Mouse (Mus musculus) MEL (cell line): Measurements from ENCODE around the gene Aif1l. TPM values are rescaled to one million over a fixed set of nuclear protein-coding genes. Genes with fewer than 3 reads are reported as not detected.
"Not testable (repeated sequence)": the region's sequence is repeated elsewhere in the genome, so short reads cannot be mapped to it uniquely, and the experiment has no call there.

ENCODE experiments used
- DNase-seq: peaks from one replicate; pipeline ENCODE4 v3.0.0; 2011; ENCODE audit warnings: low read depth, low spot score
- H3K27ac ChIP-seq: 2 replicates; pipeline ENCODE4 v1.5.1; 2012; ENCODE audit warnings: low read depth, mild to moderate bottlenecking, control low read depth, low read length, moderate library complexity; ENCODE audit not compliant: control insufficient read depth
- H3K27me3 ChIP-seq, 2 experiments: fragments of 150-350 bp in 1 of 2; sonication (generic) in 1 of 2; 2 replicates each; pipeline ENCODE4 v1.6.1; 2012; ENCODE audit warnings: low read length in 2 of 2, mild to moderate bottlenecking in 2 of 2, improper control_type of control experiment in 1 of 2, moderate library complexity in 1 of 2; ENCODE audit not compliant: insufficient read depth in 2 of 2, control insufficient read depth in 1 of 2
- H3K36me3 ChIP-seq, 2 experiments: 2 replicates each; pipeline ENCODE4 v1.6.1; 2012 to 2014; ENCODE audit warnings: low read length in 2 of 2, improper control_type of control experiment in 1 of 2, inconsistent platforms in 1 of 2, mild to moderate bottlenecking in 1 of 2; ENCODE audit not compliant: insufficient read depth in 2 of 2, control insufficient read depth in 1 of 2
- H3K4me1 ChIP-seq, 2 experiments: fragments of 150-350 bp in 1 of 2; sonication (generic) in 1 of 2; 2 replicates each; pipeline ENCODE4 v1.6.1; 2012; ENCODE audit warnings: low read length in 2 of 2, improper control_type of control experiment in 1 of 2, mild to moderate bottlenecking in 1 of 2; ENCODE audit not compliant: insufficient read depth in 2 of 2, control insufficient read depth in 1 of 2
- H3K4me3 ChIP-seq, 2 experiments: fragments of 150-350 bp in 1 of 2; sonication (generic) in 1 of 2; 2 replicates each; pipeline ENCODE4 v1.5.1; 2012; ENCODE audit warnings: low read depth in 2 of 2, low read length in 2 of 2, mild to moderate bottlenecking in 2 of 2, moderate library complexity in 2 of 2, control low read depth in 1 of 2, improper control_type of control experiment in 1 of 2; ENCODE audit not compliant: control insufficient read depth in 1 of 2, insufficient read depth in 1 of 2
- H3K79me2 ChIP-seq: 2 replicates; pipeline ENCODE4 v1.6.1; 2012; ENCODE audit warnings: mild to moderate bottlenecking, low read length, moderate library complexity; ENCODE audit not compliant: control insufficient read depth, poor library complexity, insufficient read depth
- H3K9ac ChIP-seq: 2 replicates; pipeline ENCODE4 v1.6.1; 2012; ENCODE audit warnings: low read depth, mild to moderate bottlenecking, control low read depth, low read length, moderate library complexity; ENCODE audit not compliant: control insufficient read depth, poor library complexity, severe bottlenecking
- H3K9me3 ChIP-seq: fragments of 150-350 bp; sonication (generic); replicated peaks from 2 replicates; pipeline ENCODE4 v1.6.1; 2012; ENCODE audit warnings: mild to moderate bottlenecking, low read length, improper control_type of control experiment, moderate library complexity; ENCODE audit not compliant: insufficient read depth
- CTCF ChIP-seq, 3 experiments: IDR thresholded peaks in 2 of 3; conservative IDR thresholded peaks in 1 of 3; 2 replicates each; pipeline ENCODE4 v1.5.1; 2011 to 2012; ENCODE audit warnings: low read length in 3 of 3, low read depth in 2 of 3, mild to moderate bottlenecking in 2 of 3, improper control_type of control experiment in 1 of 3, inconsistent platforms in 1 of 3, mixed read lengths in 1 of 3, moderate library complexity in 1 of 3; ENCODE audit not compliant: control insufficient read depth in 1 of 3, insufficient read depth in 1 of 3, poor library complexity in 1 of 3, severe bottlenecking in 1 of 3
- E2F4 ChIP-seq: IDR thresholded peaks from 2 replicates; pipeline ENCODE4 v1.6.1; 2011; ENCODE audit warnings: low read depth, low read length, improper control_type of control experiment, borderline replicate concordance
- EP300 ChIP-seq, 2 experiments: IDR thresholded peaks; 2 replicates each; pipeline ENCODE4 v1.6.1; 2011; ENCODE audit warnings: improper control_type of control experiment in 2 of 2, low read length in 2 of 2, low read depth in 1 of 2, mild to moderate bottlenecking in 1 of 2
- GABPA ChIP-seq: IDR thresholded peaks from 2 replicates; pipeline ENCODE4 v1.6.1; 2012; ENCODE audit warnings: low read depth, mild to moderate bottlenecking, inconsistent platforms, low read length, improper control_type of control experiment, moderate library complexity
- GATA1 ChIP-seq: IDR thresholded peaks from 2 replicates; pipeline ENCODE4 v1.6.1; 2011; ENCODE audit warnings: low read depth, low read length, improper control_type of control experiment
- JUND ChIP-seq: IDR thresholded peaks from 2 replicates; pipeline ENCODE4 v1.6.1; 2011; ENCODE audit warnings: low read depth, mild to moderate bottlenecking, improper control_type of control experiment, low read length
- KAT2A ChIP-seq: conservative IDR thresholded peaks from 2 replicates; pipeline ENCODE4 v1.6.1; 2012; ENCODE audit warnings: low read depth, low read length, improper control_type of control experiment, inconsistent platforms
- MXI1 ChIP-seq: IDR thresholded peaks from 2 replicates; pipeline ENCODE4 v1.6.1; 2011; ENCODE audit warnings: mild to moderate bottlenecking, low read depth, low read length, improper control_type of control experiment
- MYB ChIP-seq: IDR thresholded peaks from 2 replicates; pipeline ENCODE4 v1.6.1; 2011; ENCODE audit warnings: mild to moderate bottlenecking, low read depth, low read length, improper control_type of control experiment
- MYC ChIP-seq: IDR thresholded peaks from 2 replicates; pipeline ENCODE4 v1.6.1; 2011; ENCODE audit warnings: low read depth, mild to moderate bottlenecking, low read length, improper control_type of control experiment, moderate library complexity
- NELFE ChIP-seq: IDR thresholded peaks from 2 replicates; pipeline ENCODE4 v1.6.1; 2011; ENCODE audit warnings: low read depth, low read length, improper control_type of control experiment
- NRF1 ChIP-seq: IDR thresholded peaks from 2 replicates; pipeline ENCODE4 v1.6.1; 2014; ENCODE audit warnings: low read depth, mild to moderate bottlenecking, inconsistent platforms, low read length, improper control_type of control experiment, moderate library complexity; ENCODE audit not compliant: poor library complexity, insufficient read depth, severe bottlenecking
- POLR2A ChIP-seq, 2 experiments: IDR thresholded peaks; 2 replicates each; pipeline ENCODE4 v1.6.1; 2011 to 2012; ENCODE audit warnings: low read length in 2 of 2, mild to moderate bottlenecking in 2 of 2, control low read depth in 1 of 2, improper control_type of control experiment in 1 of 2, low read depth in 1 of 2, moderate library complexity in 1 of 2; ENCODE audit not compliant: control insufficient read depth in 1 of 2, insufficient read depth in 1 of 2, poor library complexity in 1 of 2
- RAD21 ChIP-seq: IDR thresholded peaks from 2 replicates; pipeline ENCODE4 v1.6.1; 2011; ENCODE audit warnings: mild to moderate bottlenecking, low read depth, low read length, improper control_type of control experiment
- RCOR1 ChIP-seq: IDR thresholded peaks from 2 replicates; pipeline ENCODE4 v1.6.1; 2012; ENCODE audit warnings: low read depth, mild to moderate bottlenecking, inconsistent platforms, low read length, improper control_type of control experiment
- SIN3A ChIP-seq: IDR thresholded peaks from 2 replicates; pipeline ENCODE4 v1.6.1; 2012; ENCODE audit warnings: low read length, improper control_type of control experiment, inconsistent platforms
- SMC3 ChIP-seq: IDR thresholded peaks from 2 replicates; pipeline ENCODE4 v1.6.1; 2011; ENCODE audit warnings: low read depth, low read length, improper control_type of control experiment
- ZC3H11A ChIP-seq: IDR thresholded peaks from 2 replicates; pipeline ENCODE4 v1.6.1; 2012; ENCODE audit warnings: low read depth, mild to moderate bottlenecking, inconsistent platforms, low read length, improper control_type of control experiment
- ZMIZ1 ChIP-seq: IDR thresholded peaks from 2 replicates; pipeline ENCODE4 v1.6.1; 2012; ENCODE audit warnings: low read depth, mild to moderate bottlenecking, inconsistent platforms, low read length, improper control_type of control experiment, moderate library complexity
- polyA plus RNA-seq, 2 experiments: library from polyadenylated mRNA; stranded (reverse) in 1 of 2; unstranded in 1 of 2; fragments of >175 nt in 1 of 2; fragments of >200 nt in 1 of 2; gene quantifications; 2 replicates each; pipeline versions ENCODE4 v1.2.1 to v1.2.4; 2012; ENCODE audit warnings: low replicate concordance in 2 of 2, low read depth in 1 of 2; ENCODE audit not compliant: insufficient read length in 2 of 2, insufficient read depth in 1 of 2, missing spikeins in 1 of 2
- total RNA-seq: library from RNA; depleted of rRNA; stranded (reverse); fragments of 300-350 nt; gene quantifications from 2 replicates; pipeline ENCODE4 v1.2.3, GENCODE M21; 2012

Gene Aif1l
- total and polyA plus RNA-seq, 3 experiments: 0.69 to 1.9 TPM; not detected in 1

DNA sequence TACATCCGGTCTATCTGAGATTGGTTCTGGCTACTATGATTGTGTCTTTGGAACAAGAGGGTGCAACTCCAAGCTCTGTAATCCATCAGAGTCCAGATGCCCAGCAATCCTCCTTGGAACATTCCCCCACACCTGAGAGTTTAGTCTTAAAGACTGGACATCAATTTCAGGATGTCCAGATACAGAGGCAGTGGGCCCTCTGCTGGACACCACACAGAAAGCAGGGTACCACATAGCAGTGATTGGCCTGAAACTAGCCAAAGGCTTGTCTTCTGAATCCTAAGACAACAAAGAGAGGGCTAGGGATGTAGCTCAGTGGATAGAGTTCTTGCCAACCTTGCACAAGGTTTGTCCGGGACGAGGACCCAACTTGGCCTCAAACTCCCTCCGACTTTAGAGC, 37.4 kb upstream of the Aif1l start:
- H3K9me3 ChIP-seq: no peaks in the 10 kb centered on the region
- H3K36me3 ChIP-seq: no peaks in the 10 kb centered on the region
- TF ChIP-seq MXI1 (no peak), RAD21 (peak; percentile 36), CTCF (IDR thresholded peaks at IDR 0.05 in 2 of 3, conservative IDR thresholded peaks at IDR 0.05 in 1 of 3; ENCODE audit: control insufficient read depth in 1 of 3, insufficient read depth in 1 of 3, low read depth in 2 of 3, low read length in 3 of 3, poor library complexity in 1 of 3, severe bottlenecking in 1 of 3) (peak; percentile 45 to 58 (median 57)), SMC3 (peak; percentile 51), MYC (no peak)
- H3K79me2 ChIP-seq: no peaks in the 10 kb centered on the region
- no peak overlapping the region for H3K27ac ChIP-seq
- peak; percentile 13 for DNase-seq
- no peaks in the 10 kb centered on the region for H3K4me1 ChIP-seq
- H3K4me3 ChIP-seq: no peak overlapping the region
- no peak overlapping the region for H3K9ac ChIP-seq
- H3K27me3 ChIP-seq: no peaks in the 10 kb centered on the region

DNA sequence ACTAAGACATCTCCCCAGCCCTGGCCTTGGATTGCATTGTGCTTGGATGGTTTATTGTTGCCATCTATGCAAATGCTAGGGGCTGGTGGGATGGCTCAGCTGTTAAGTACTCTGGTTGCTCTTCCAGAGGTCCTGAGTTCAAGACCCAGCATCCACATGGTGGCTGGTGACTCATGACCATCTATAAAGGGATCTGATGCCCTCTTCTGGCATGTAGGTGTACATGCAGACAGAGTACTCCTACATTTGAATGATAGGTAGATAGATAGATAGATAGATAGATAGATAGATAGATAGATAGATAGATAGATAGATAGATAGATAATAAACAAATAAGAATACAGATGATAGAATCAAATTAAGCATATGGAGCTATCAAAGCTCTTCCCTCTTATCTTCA, 35.7 kb upstream of the Aif1l start:
- not testable (repeated sequence) for H3K4me1 ChIP-seq, H3K27ac ChIP-seq, H3K79me2 ChIP-seq, H3K4me3 ChIP-seq, H3K36me3 ChIP-seq, H3K9me3 ChIP-seq, H3K27me3 ChIP-seq, H3K9ac ChIP-seq
- TF ChIP-seq GATA1 (0 out of 2 replicates have a peak, but pooled peaks have one; percentile 16), SMC3 (peak; percentile 35), RAD21 (peak; percentile 38), ZC3H11A (peak; percentile 27; the same call in 1 of the 2 replicates), CTCF (IDR thresholded peaks at IDR 0.05 in 2 of 3, conservative IDR thresholded peaks at IDR 0.05 in 1 of 3; ENCODE audit: control insufficient read depth in 1 of 3, insufficient read depth in 1 of 3, low read depth in 2 of 3, low read length in 3 of 3, poor library complexity in 1 of 3, severe bottlenecking in 1 of 3) (peak; percentile 3 to 40 (median 30); a peak in 4 of 6 replicates)
- DNase-seq: peak; percentile 29

DNA sequence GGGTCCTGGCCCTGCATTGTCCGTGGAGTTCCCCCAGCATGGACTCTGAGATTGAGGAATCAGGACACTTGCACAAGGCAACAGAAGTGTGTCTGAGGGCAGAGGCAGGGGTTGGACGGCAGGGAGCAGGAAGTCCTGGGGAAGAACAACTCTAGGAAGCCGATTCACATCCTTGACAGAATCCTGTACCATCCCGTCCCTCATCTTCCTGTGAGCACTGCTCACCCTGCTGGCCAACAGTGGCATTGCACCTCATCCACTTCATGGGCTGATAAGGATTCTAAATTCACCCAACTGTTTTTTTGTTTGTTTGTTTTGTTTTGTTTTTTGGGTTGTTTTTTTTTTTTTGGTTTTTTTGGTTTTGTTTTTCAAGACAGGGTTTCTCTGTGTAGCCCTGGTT, 34.8 kb upstream of the Aif1l start:
- peak; percentile 78 for DNase-seq
- TF ChIP-seq JUND (no peak), EP300 (IDR thresholded peaks at IDR 0.05; ENCODE audit: low read depth in 1 of 2, low read length in 2 of 2) (no peak), CTCF (IDR thresholded peaks at IDR 0.05 in 2 of 3, conservative IDR thresholded peaks at IDR 0.05 in 1 of 3; ENCODE audit: control insufficient read depth in 1 of 3, insufficient read depth in 1 of 3, low read depth in 2 of 3, low read length in 3 of 3, poor library complexity in 1 of 3, severe bottlenecking in 1 of 3) (peak; percentile 84 to 96 (median 85)), SIN3A (no peak), GATA1 (peak; percentile 60), MYB (no peak), KAT2A (no peak), ZMIZ1 (no peak), NELFE (no peak), GABPA (no peak), RCOR1 (no peak), NRF1 (no peak), ZC3H11A (peak; percentile 65), SMC3 (peak; percentile 83), E2F4 (no peak), RAD21 (peak; percentile 71), POLR2A (IDR thresholded peaks at IDR 0.05; ENCODE audit: control insufficient read depth in 1 of 2, insufficient read depth in 1 of 2, low read depth in 1 of 2, low read length in 2 of 2, poor library complexity in 1 of 2) (no peak)
- H3K27ac ChIP-seq: no peak overlapping the region
- H3K4me1 ChIP-seq: no peaks in the 10 kb centered on the region
- H3K4me3 ChIP-seq: no peak overlapping the region
- H3K36me3 ChIP-seq: no peaks in the 10 kb centered on the region
- H3K9ac ChIP-seq: no peak overlapping the region
- no peaks in the 10 kb centered on the region; a peak in 3 of 4 replicates for H3K27me3 ChIP-seq
- no peaks in the 10 kb centered on the region for H3K9me3 ChIP-seq
- H3K79me2 ChIP-seq: no peaks in the 10 kb centered on the region
